Mouse (Mus musculus) yolk sac, embryonic 10.5 days (tissue): ENCODE measurements around the gene Tex46.

ENCODE experiments used
- DNase-seq: peaks from one replicate; pipeline ENCODE4 v3.0.0-alpha.2; 2017; ENCODE audit warnings: low spot score

Tex46 gene

GRCm38 (mm10) chr4:136631237-136631994 lies 21.2 kb downstream of the Tex46 start:
- no peak for DNase-seq

GRCm38 (mm10) chr4:136635995-136636394 lies 25.8 kb downstream of the Tex46 start:
- no peak for DNase-seq

GRCm38 (mm10) chr4:136636511-136636910 lies 26.3 kb downstream of the Tex46 start:
- no peak for DNase-seq

- DNase-seq = no peak
Observed at GRCm38 (mm10) chr4:136636983-136637562, 26.8 kb downstream of the Tex46 start.

GRCm38 (mm10) chr4:136637563-136638229 lies 27.5 kb downstream of the Tex46 start:
- DNase-seq = no peak

- DNase-seq = no peak
Observed at GRCm38 (mm10) chr4:136638230-136638750, 28.1 kb downstream of the Tex46 start.

GRCm38 (mm10) chr4:136638890-136639289 lies 28.7 kb downstream of the Tex46 start:
- DNase-seq = no peak

- peak; percentile 57 for DNase-seq
Observed at GRCm38 (mm10) chr4:136648922-136649479, 38.8 kb downstream of the Tex46 start.

GRCm38 (mm10) chr4:136649480-136650196 lies 39.4 kb downstream of the Tex46 start:
- no peak for DNase-seq

- DNase-seq = no peak
Observed at GRCm38 (mm10) chr4:136650261-136650660, 40.0 kb downstream of the Tex46 start.

GRCm38 (mm10) chr4:136651357-136651811 lies 41.1 kb downstream of the Tex46 start:
- no peak for DNase-seq

GRCm38 (mm10) chr4:136651882-136652527 lies 41.8 kb downstream of the Tex46 start:
- no peak for DNase-seq

GRCm38 (mm10) chr4:136652528-136652910 lies 42.3 kb downstream of the Tex46 start:
- no peak for DNase-seq

- no peak for DNase-seq
Observed at GRCm38 (mm10) chr4:136653019-136653418, 42.8 kb downstream of the Tex46 start.

GRCm38 (mm10) chr4:136653692-136654234 lies 43.5 kb downstream of the Tex46 start:
- DNase-seq = no peak

- DNase-seq = no peak
Observed at GRCm38 (mm10) chr4:136657914-136658313, 47.7 kb downstream of the Tex46 start.
